Mouse (Mus musculus) heart, adult 2 months (tissue): Measurements from ENCODE around the gene Fam104a. TPM values are rescaled to one million over a fixed set of nuclear protein-coding genes. Genes with fewer than 3 reads are reported as not detected.

Source experiments
- DNase-seq, 2 experiments: peaks; one replicate each; pipeline ENCODE4 v3.0.0; 2021
- H3K27ac ChIP-seq: fragments of 200-600 bp; 2 replicates; pipeline ENCODE4 v1.8.1; 2022
- H3K27me3 ChIP-seq: fragments of 200-500 bp; 2 replicates; pipeline ENCODE4 v1.6.1; 2012; ENCODE audit warnings: mild to moderate bottlenecking, low read length, inconsistent platforms, mixed read lengths; ENCODE audit not compliant: control insufficient read depth, insufficient read depth
- H3K36me3 ChIP-seq: fragments of 200-500 bp; 2 replicates; pipeline ENCODE4 v1.6.1; 2012; ENCODE audit warnings: low read length, inconsistent platforms; ENCODE audit not compliant: control insufficient read depth, insufficient read depth
- H3K4me1 ChIP-seq: fragments of 200-500 bp; 2 replicates; pipeline ENCODE4 v1.6.1; 2011; ENCODE audit warnings: low read length; ENCODE audit not compliant: control insufficient read depth, insufficient read depth
- H3K4me3 ChIP-seq: fragments of 200-600 bp; 2 replicates; pipeline ENCODE4 v1.8.1; 2022
- H3K79me2 ChIP-seq: fragments of 200-500 bp; replicated peaks from 2 replicates; pipeline ENCODE4 v1.6.1; 2012; ENCODE audit warnings: mild to moderate bottlenecking, inconsistent platforms, low read length, moderate library complexity, mixed read lengths; ENCODE audit not compliant: control insufficient read depth, insufficient read depth
- H3K9ac ChIP-seq: fragments of 200-500 bp; 2 replicates; pipeline ENCODE4 v1.6.1; 2012; ENCODE audit warnings: low read depth, mild to moderate bottlenecking, control low read depth, inconsistent platforms, low read length, mixed read lengths
- CTCF ChIP-seq: fragments of 200-600 bp; IDR thresholded peaks from 2 replicates; pipeline ENCODE4 v1.8.1; 2022; ENCODE audit warnings: antibody characterized with exemption, mild to moderate bottlenecking, moderate library complexity
- EP300 ChIP-seq: fragments of 200-500 bp; IDR thresholded peaks from 2 replicates; pipeline ENCODE4 v1.6.1; 2011; ENCODE audit warnings: low read depth, low read length, control low read depth; ENCODE audit not compliant: insufficient read depth
- POLR2A ChIP-seq: fragments of 200-500 bp; IDR thresholded peaks from 2 replicates; pipeline ENCODE4 v1.6.1; 2011; ENCODE audit warnings: mild to moderate bottlenecking, low read depth, low read length, control low read depth; ENCODE audit not compliant: insufficient read depth
- WGBS: fragments of 180-500 bp; shearing (Covaris S2); methylation state at CpG from one replicate; pipeline ENCODE4 v1.1.7; 2018; 5-methylcytosine and 5-hydroxymethylcytosine counted together
- intact Hi-C: fragments of 180-260 bp; cut with DNase I; formaldehyde crosslinking; loops from one replicate; pipeline ENCODE4 v1.15.1; 2025
- polyA plus RNA-seq: library from polyadenylated mRNA; depleted of rRNA; stranded (reverse); fragments of >200 nt; gene quantifications from 2 replicates; pipeline ENCODE4 v1.2.3, GENCODE M21; 2012
- total RNA-seq, 2 experiments: library from RNA; stranded (reverse); gene quantifications; 2 replicates each; pipeline ENCODE4 v1.2.3; 2021

Gene Fam104a
- total and polyA plus RNA-seq, 3 experiments, result 12.4 to 16.4 (median 15.3) TPM

DNA sequence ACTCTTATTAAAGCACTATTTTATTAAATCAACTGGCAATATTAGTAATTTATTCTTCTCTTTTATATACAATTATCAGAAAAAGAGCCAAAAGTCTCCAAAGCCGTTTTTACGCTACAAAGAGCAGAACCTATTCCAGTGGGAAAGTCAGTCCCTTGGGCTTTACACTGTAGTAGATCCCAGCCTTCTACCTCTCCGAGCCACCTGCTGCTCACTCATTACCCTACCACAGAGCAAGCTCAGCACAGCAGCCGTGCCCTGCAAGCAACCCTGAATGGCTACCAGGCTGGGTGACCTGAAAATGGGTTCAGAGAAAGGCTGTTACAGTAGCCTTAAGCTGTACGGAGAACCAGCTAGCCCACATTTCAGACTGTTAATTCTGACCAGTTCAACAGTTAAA is 9.4 kb downstream of the Fam104a start:
- no peak overlapping the region for H3K9ac ChIP-seq
- intact Hi-C loops, result no loop called here
- DNase-seq, result no peak

DNA sequence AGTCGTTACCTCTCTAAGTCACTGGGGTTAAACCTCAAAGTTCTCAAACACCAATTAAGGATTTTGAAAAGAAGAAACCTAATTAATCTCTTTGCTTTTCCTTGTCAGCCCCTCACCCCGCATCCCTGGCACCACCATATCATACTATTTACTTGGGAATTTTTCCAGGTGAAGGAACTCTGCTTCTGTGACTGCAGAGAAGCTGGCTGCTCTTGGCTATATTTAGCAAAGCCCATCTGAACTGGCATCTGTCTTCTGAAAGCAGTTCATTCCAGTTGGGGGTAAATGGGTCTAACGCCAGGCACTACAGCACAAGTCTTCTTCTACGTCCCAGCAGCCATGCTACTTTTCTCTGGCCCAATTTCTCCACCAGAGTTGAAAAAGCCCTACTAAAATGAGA is 10.3 kb downstream of the Fam104a start:
- no peak for DNase-seq
- H3K4me3 ChIP-seq, result no peak overlapping the region
- H3K27ac ChIP-seq, result peak overlapping the region; percentile 30; the same call in 1 of the 2 replicates
- peaks cover 2% of the 10 kb centered on the region for H3K36me3 ChIP-seq
- no peaks in the 10 kb centered on the region for H3K27me3 ChIP-seq
- no peak overlapping the region; the same call in 1 of the 2 replicates for H3K9ac ChIP-seq
- peaks cover 8% of the 10 kb centered on the region for H3K79me2 ChIP-seq
- peaks cover 4% of the 10 kb centered on the region; the same call in 1 of the 2 replicates for H3K4me1 ChIP-seq
- 63% methylated on average over 4 of the region's 4 CpGs for WGBS
- TF ChIP-seq CTCF (no peak), POLR2A (no peak), EP300 (no peak)
- intact Hi-C loops, result no loop called here

More for the DNA sequence above, 9.4 kb downstream of the Fam104a start:
- no peak for TF ChIP-seq CTCF
- 79% methylated on average over 5 of the region's 5 CpGs for WGBS
- Histone ChIP-seq H3K27me3 (no peaks in the 10 kb centered on the region), H3K79me2 (peaks cover 8% of the 10 kb centered on the region), H3K36me3 (peaks cover 2% of the 10 kb centered on the region), H3K4me3 (no peak overlapping the region), H3K27ac (peak overlapping the region; percentile 12), H3K4me1 (peaks cover 4% of the 10 kb centered on the region; the same call in 1 of the 2 replicates)

DNA sequence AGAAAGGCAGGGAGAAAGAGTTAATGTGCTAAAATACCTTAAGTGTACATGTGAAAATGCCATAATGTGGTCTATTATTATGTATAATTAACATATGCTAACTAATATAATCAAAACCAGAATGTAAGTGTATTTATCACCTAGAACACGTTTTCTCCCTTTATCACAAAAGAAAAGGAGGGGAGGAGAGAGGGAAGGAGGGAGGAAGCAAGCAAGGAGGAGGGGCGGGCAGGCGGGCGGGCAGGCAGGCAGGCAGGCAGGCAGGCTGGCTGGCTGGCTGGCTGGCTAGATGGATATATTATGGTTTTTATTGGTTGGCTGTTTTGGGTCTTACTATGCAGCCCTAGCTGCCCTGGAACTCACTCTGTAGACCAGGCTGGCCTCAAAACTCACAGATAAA is 14.2 kb downstream of the Fam104a start:
- TF ChIP-seq POLR2A, result no peak
- TF ChIP-seq CTCF, result no peak
- no peak for TF ChIP-seq EP300
- H3K9ac ChIP-seq, result no peak overlapping the region
- no peak overlapping the region for H3K4me3 ChIP-seq
- DNase-seq, result no peak
- no peaks in the 10 kb centered on the region for H3K27me3 ChIP-seq
- whole genome bisulfite sequencing, result 82% methylated on average over 4 of the region's 4 CpGs
- H3K79me2 ChIP-seq, result peaks cover 4% of the 10 kb centered on the region; the same call in 1 of the 2 replicates
- no peak overlapping the region for H3K27ac ChIP-seq
- intact Hi-C loops, result no loop called here
- H3K4me1 ChIP-seq, result peaks cover 6% of the 10 kb centered on the region; the same call in 1 of the 2 replicates
- peaks cover 2% of the 10 kb centered on the region for H3K36me3 ChIP-seq

DNA sequence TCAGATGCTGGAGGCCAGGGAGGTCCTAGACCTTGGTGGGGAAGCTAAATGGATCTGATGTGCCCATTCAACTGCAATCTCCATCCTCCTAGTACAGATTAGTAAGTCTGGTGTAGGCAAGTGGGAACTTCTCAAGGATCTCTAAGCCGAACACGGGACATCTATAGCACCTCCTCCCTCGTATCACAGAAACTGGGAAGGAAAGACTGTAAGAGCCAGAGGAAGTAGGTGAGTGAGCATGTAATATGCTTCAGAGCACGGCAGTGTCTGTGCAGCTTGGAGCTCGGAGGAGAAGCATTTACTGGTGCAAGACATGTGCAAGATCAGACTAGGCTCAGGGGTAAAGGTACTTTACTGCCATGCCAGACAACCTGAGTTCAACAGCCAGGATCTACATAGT is 15.1 kb downstream of the Fam104a start:
- TF ChIP-seq EP300, result no peak
- no peak for TF ChIP-seq CTCF
- no peak overlapping the region for H3K9ac ChIP-seq
- H3K4me3 ChIP-seq, result no peak overlapping the region
- H3K36me3 ChIP-seq, result peaks cover under 1% of the 10 kb centered on the region
- peaks cover under 1% of the 10 kb centered on the region; the same call in 1 of the 2 replicates for H3K79me2 ChIP-seq
- no peak overlapping the region for H3K27ac ChIP-seq
- whole genome bisulfite sequencing, result 68% methylated on average over 5 of the region's 5 CpGs
- peaks cover 5% of the 10 kb centered on the region; the same call in 1 of the 2 replicates for H3K4me1 ChIP-seq
- H3K27me3 ChIP-seq, result no peaks in the 10 kb centered on the region
- intact Hi-C loops, result no loop called here
- no peak for DNase-seq

GRCm38 (mm10) chr11:113667704-113668103 is 16.3 kb downstream of the Fam104a start:
- TF ChIP-seq CTCF (no peak), EP300 (no peak), POLR2A (no peak)
- H3K4me1 ChIP-seq, result peaks cover 5% of the 10 kb centered on the region; the same call in 1 of the 2 replicates
- H3K4me3 ChIP-seq, result no peak overlapping the region
- H3K27ac ChIP-seq, result no peak overlapping the region
- DNase-seq, result no peak
- WGBS, result 60% methylated on average over 4 of the region's 4 CpGs
- no peaks in the 10 kb centered on the region for H3K27me3 ChIP-seq
- intact Hi-C loops, result no loop called here
- H3K79me2 ChIP-seq, result no peaks in the 10 kb centered on the region; the same call in 1 of the 2 replicates
- no peak overlapping the region for H3K9ac ChIP-seq
- no peaks in the 10 kb centered on the region; the same call in 1 of the 2 replicates for H3K36me3 ChIP-seq

DNA sequence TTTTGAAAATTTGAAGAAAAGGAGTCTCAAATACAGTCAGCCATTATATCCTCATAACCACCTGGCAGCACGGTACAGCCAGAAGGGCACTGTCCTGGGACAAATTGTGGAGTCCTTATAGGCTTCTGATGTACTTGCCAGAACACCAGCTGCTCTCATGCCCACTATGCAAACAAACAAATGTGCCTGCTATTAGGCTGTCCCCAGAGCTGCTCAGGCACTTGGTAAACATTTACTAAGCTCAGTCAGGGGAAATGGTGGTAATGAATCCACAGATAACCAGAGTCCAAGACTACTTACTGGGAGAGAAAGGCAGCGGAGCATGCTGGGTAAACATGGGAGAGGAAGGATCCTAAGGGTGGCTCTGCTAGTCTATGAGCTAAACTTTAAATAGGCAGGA is 16.8 kb downstream of the Fam104a start:
- no peak overlapping the region for H3K27ac ChIP-seq
- H3K4me3 ChIP-seq, result no peak overlapping the region
- 52% methylated on average over 2 of the region's 2 CpGs for WGBS
- H3K4me1 ChIP-seq, result peaks cover 5% of the 10 kb centered on the region; the same call in 1 of the 2 replicates
- intact Hi-C loops, result no loop called here
- no peaks in the 10 kb centered on the region; the same call in 1 of the 2 replicates for H3K36me3 ChIP-seq
- no peaks in the 10 kb centered on the region for H3K27me3 ChIP-seq
- no peak for DNase-seq
- no peaks in the 10 kb centered on the region; the same call in 1 of the 2 replicates for H3K79me2 ChIP-seq
- H3K9ac ChIP-seq, result no peak overlapping the region
- TF ChIP-seq EP300 (no peak), POLR2A (no peak), CTCF (no peak)
